Mouse (Mus musculus) activated CD4-positive, CD25-positive, alpha-beta regulatory T cell, adult 4 months (primary cell): ENCODE data around the gene Ccr1l1. TPM values are rescaled to one million over a fixed set of nuclear protein-coding genes. Genes with fewer than 3 reads are reported as not detected.

Experiments used
- ATAC-seq: one replicate; pipeline ENCODE4 v1.8.0; 2017
- polyA plus RNA-seq, 2 experiments: library from polyadenylated mRNA; unstranded; fragments of 100-300 nt; shearing (Covaris generic); gene quantifications; one replicate each; pipeline ENCODE4 v1.2.1; 2017

Gene Ccr1l1
- polyA plus RNA-seq, 2 experiments from 2014 or later: not detected

- peak; percentile 30 for ATAC-seq
Observed at GRCm38 (mm10) chr9:123928118-123928758, 50.0 kb downstream of the Ccr1l1 start.

DNA sequence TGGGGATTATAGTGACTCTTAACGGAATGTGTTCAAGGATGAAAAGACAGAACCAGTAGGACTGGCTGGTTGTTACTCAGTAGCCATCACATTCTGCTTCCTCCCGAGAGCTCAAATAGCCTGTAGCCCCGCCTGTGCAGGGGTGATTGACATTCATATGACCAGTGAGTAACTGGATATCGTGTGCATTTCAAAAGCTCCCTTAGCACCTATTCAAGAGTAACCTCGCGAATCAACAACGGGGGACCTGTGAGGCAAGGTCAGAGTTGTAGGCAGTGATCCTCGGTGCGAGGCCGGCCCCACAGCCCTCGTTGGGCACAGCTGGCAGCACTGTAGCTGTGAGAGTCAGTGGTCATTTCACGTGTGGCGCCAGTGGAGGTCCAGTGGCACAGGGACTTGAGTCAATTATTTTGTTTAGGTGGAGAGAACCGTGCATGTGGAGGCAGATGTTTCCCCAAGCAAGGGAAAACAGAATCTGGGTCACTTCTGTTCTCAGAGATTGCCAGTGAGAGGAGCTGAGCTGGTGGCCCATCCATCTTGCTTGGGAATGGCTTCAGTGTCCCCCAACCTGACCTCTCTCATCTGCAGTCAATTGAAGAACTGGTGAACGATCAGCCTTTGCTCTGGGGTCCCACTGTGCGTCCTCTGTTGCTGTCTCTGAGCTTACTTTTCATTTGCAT is 50.8 kb downstream of the Ccr1l1 start:
- no peak for ATAC-seq

Other genes starting within 250 kb of the Ccr1l1 start
- gene Cxcr6, start 171.9 kb downstream of the Ccr1l1 start, polyA plus RNA-seq: 100 to 1,000 TPM; 117 to 287 TPM
- 10 to 100 TPM; 27.8 to 29.5 TPM for gene Fyco1, start 126.5 kb downstream of the Ccr1l1 start, polyA plus RNA-seq
- gene Xcr1, start 116.4 kb downstream of the Ccr1l1 start, polyA plus RNA-seq: under 1 TPM; 0.64 to 0.67 TPM
- under 1 TPM; 0.77 to 0.80 TPM for gene Ccr1, start 9.7 kb downstream of the Ccr1l1 start, polyA plus RNA-seq
- 1 to 10 TPM; 1.6 to 2.2 TPM for gene Ccr3, start 43.6 kb upstream of the Ccr1l1 start, polyA plus RNA-seq
- 100 to 1,000 TPM in 1 of 2 experiments, 10 to 100 TPM in 1; 81.2 to 144 TPM for gene Ccr2, start 123.5 kb upstream of the Ccr1l1 start, polyA plus RNA-seq
- gene Ccr5, start 143.1 kb upstream of the Ccr1l1 start, polyA plus RNA-seq: 10 to 100 TPM; 10.1 to 14.9 TPM